Mouse (Mus musculus) CH12.LX (cell line): ENCODE results near the gene Map7. TPM values are rescaled to one million over a fixed set of nuclear protein-coding genes. Genes with fewer than 3 reads are reported as not detected.

Source experiments
- DNase-seq: peaks from one replicate; pipeline ENCODE4 v3.0.0-alpha.2; 2013; ENCODE audit errors: extremely low read depth
- H3K27ac ChIP-seq: 2 replicates; pipeline ENCODE4 v1.5.1; 2012; ENCODE audit warnings: low read depth, mild to moderate bottlenecking, control low read depth, moderate library complexity; ENCODE audit not compliant: insufficient read depth
- H3K27me3 ChIP-seq: replicated peaks from 2 replicates; pipeline ENCODE3; 2012; ENCODE audit warnings: inconsistent platforms
- H3K36me3 ChIP-seq, 2 experiments: replicated peaks in 1 of 2; 2 replicates each; pipeline versions ENCODE3 to v1.6.1; 2012; ENCODE audit warnings: inconsistent platforms in 1 of 2, low read length in 1 of 2, mild to moderate bottlenecking in 1 of 2, mixed read lengths in 1 of 2, moderate library complexity in 1 of 2; ENCODE audit not compliant: control insufficient read depth in 1 of 2, insufficient read depth in 1 of 2
- H3K4me1 ChIP-seq, 2 experiments: 2 replicates each; pipeline ENCODE4 v1.6.1; 2012; ENCODE audit warnings: inconsistent platforms in 1 of 2, moderate library complexity in 1 of 2; ENCODE audit not compliant: insufficient read depth in 2 of 2, control insufficient read depth in 1 of 2
- H3K4me2 ChIP-seq: 2 replicates; pipeline ENCODE4 v1.6.1; 2012; ENCODE audit warnings: low read depth, mild to moderate bottlenecking, control low read depth; ENCODE audit not compliant: poor library complexity, insufficient read depth, severe bottlenecking
- H3K4me3 ChIP-seq, 3 experiments: fragments of 150-350 bp in 1 of 3; sonication (generic) in 1 of 3; replicated peaks in 1 of 3; 2 replicates each; pipeline versions ENCODE3 to v1.5.1; 2011 to 2012; ENCODE audit warnings: low read depth in 2 of 3, low read length in 2 of 3, mild to moderate bottlenecking in 2 of 3, moderate library complexity in 2 of 3, control low read depth in 1 of 3, improper control_type of control experiment in 1 of 3, inconsistent platforms in 1 of 3, mixed read lengths in 1 of 3; ENCODE audit not compliant: poor library complexity in 1 of 3
- H3K79me2 ChIP-seq: replicated peaks from 2 replicates; pipeline ENCODE4 v1.6.1; 2012; ENCODE audit warnings: mild to moderate bottlenecking, moderate library complexity; ENCODE audit not compliant: control insufficient read depth, poor library complexity, insufficient read depth, severe bottlenecking; ENCODE audit errors: extremely low read depth
- H3K9ac ChIP-seq: 2 replicates; pipeline ENCODE4 v1.6.1; 2012; ENCODE audit warnings: low read depth, mild to moderate bottlenecking, control low read depth, moderate library complexity; ENCODE audit not compliant: insufficient read depth
- H3K9me3 ChIP-seq: replicated peaks from 2 replicates; pipeline ENCODE3; 2012; ENCODE audit warnings: low read length, inconsistent platforms, mixed read lengths
- BHLHE40 ChIP-seq: IDR thresholded peaks from 2 replicates; pipeline ENCODE4 v1.6.1; 2011; ENCODE audit warnings: mild to moderate bottlenecking, low read depth, low read length, improper control_type of control experiment
- CTCF ChIP-seq, 2 experiments: IDR thresholded peaks in 1 of 2; conservative IDR thresholded peaks in 1 of 2; 2 replicates each; pipeline ENCODE4 v1.5.1; 2011 to 2012; ENCODE audit warnings: low read depth in 2 of 2, low read length in 2 of 2, improper control_type of control experiment in 1 of 2, inconsistent platforms in 1 of 2, mild to moderate bottlenecking in 1 of 2, moderate library complexity in 1 of 2
- E2F4 ChIP-seq: IDR thresholded peaks from 2 replicates; pipeline ENCODE4 v1.6.1; 2011; ENCODE audit warnings: low read depth, low read length, improper control_type of control experiment; ENCODE audit not compliant: insufficient replicate concordance
- EP300 ChIP-seq: IDR thresholded peaks from 2 replicates; pipeline ENCODE4 v1.6.1; 2011; ENCODE audit warnings: low read length, improper control_type of control experiment
- ETS1 ChIP-seq: conservative IDR thresholded peaks from 2 replicates; pipeline ENCODE4 v1.6.1; 2012; ENCODE audit warnings: low read depth, mild to moderate bottlenecking, inconsistent platforms, low read length, improper control_type of control experiment, moderate library complexity
- IRF4 ChIP-seq: IDR thresholded peaks from 2 replicates; pipeline ENCODE4 v1.6.1; 2014; ENCODE audit warnings: low read depth, mild to moderate bottlenecking, inconsistent platforms, low read length, improper control_type of control experiment
- KAT2A ChIP-seq: IDR thresholded peaks from 2 replicates; pipeline ENCODE4 v1.6.1; 2012; ENCODE audit warnings: low read length, improper control_type of control experiment, inconsistent platforms; ENCODE audit not compliant: insufficient replicate concordance
- MAZ ChIP-seq: IDR thresholded peaks from 2 replicates; pipeline ENCODE4 v1.6.1; 2012; ENCODE audit warnings: low read depth, mild to moderate bottlenecking, inconsistent platforms, low read length, improper control_type of control experiment, moderate library complexity
- NRF1 ChIP-seq: IDR thresholded peaks from 2 replicates; pipeline ENCODE4 v1.6.1; 2014; ENCODE audit warnings: low read depth, mild to moderate bottlenecking, inconsistent platforms, low read length, improper control_type of control experiment, moderate library complexity
- POLR2A ChIP-seq: IDR thresholded peaks from 2 replicates; pipeline ENCODE4 v1.6.1; 2011; ENCODE audit warnings: low read depth, mild to moderate bottlenecking, improper control_type of control experiment, low read length
- POLR2AphosphoS2 ChIP-seq: IDR thresholded peaks from 2 replicates; pipeline ENCODE4 v1.6.1; 2011; ENCODE audit warnings: low read depth, low read length, improper control_type of control experiment
- RAD21 ChIP-seq: IDR thresholded peaks from 2 replicates; pipeline ENCODE4 v1.6.1; 2011; ENCODE audit warnings: low read depth, mild to moderate bottlenecking, low read length, improper control_type of control experiment, moderate library complexity
- RCOR1 ChIP-seq: conservative IDR thresholded peaks from 2 replicates; pipeline ENCODE4 v1.6.1; 2012; ENCODE audit warnings: low read depth, mild to moderate bottlenecking, inconsistent platforms, low read length, improper control_type of control experiment
- SIN3A ChIP-seq: IDR thresholded peaks from 2 replicates; pipeline ENCODE4 v1.6.1; 2012; ENCODE audit warnings: low read length, improper control_type of control experiment, inconsistent platforms
- ZKSCAN1 ChIP-seq: IDR thresholded peaks from 2 replicates; pipeline ENCODE4 v1.6.1; 2012; ENCODE audit warnings: low read depth, inconsistent platforms, low read length, improper control_type of control experiment, borderline replicate concordance
- ZNF384 ChIP-seq: IDR thresholded peaks from 2 replicates; pipeline ENCODE4 v1.6.1; 2012; ENCODE audit warnings: low read depth, low read length, improper control_type of control experiment, inconsistent platforms
- dilution Hi-C: fragments of 300-500 bp; cut with MboI; formaldehyde crosslinking; loops from 2 replicates; pipeline ENCODE4 v1.14.3; 2020; ENCODE audit warnings: low sequenced_read_pairs; ENCODE audit not compliant: extremely low pct_unique_long_range_greater_than_20kb, extremely low pct_ligation_motif_present
- in situ Hi-C: fragments of 300-500 bp; cut with MboI; formaldehyde crosslinking; loops from 3 replicates; pipeline ENCODE4 v1.14.3; 2019; ENCODE audit warnings: low sequenced_read_pairs, low pct_ligation_motif_present, low pct_unique_long_range_greater_than_20kb, mixed read lengths
- polyA plus RNA-seq: library from polyadenylated mRNA; unstranded; fragments of >175 nt; gene quantifications from 2 replicates; pipeline ENCODE4 v1.2.1, GENCODE M21; 2012; ENCODE audit warnings: low read depth; ENCODE audit not compliant: insufficient read length
- total RNA-seq, 2 experiments: library from RNA; depleted of rRNA; stranded (reverse); fragments of 300-350 nt in 1 of 2; fragments of >200 nt in 1 of 2; gene quantifications; 2 replicates each; pipeline ENCODE4 v1.2.3; 2012 to 2014

The Map7 gene
- total and polyA plus RNA-seq, 3 experiments = 7.4 to 31.1 (median 21.6) TPM

DNA sequence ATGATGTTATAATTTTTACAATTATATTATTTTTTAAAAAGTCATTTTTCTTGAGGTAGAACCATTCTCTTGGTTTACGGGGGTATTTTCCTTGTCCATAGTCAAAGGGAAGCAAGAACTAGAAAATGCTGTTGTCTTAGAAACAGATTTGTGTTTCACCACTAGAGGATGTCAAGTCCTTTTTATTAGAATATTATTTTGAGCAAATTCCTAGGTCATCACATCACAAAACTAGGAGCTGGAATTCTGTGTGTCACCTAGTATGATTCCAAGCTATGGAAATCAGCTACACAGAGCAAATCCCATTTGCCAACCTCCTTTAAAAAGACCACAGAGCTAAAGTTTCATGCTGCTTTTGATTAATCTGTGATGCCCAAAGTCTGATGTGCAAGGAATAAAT is 3.9 kb downstream of the Map7 start:
- in situ Hi-C loops = no loop called here
- dilution Hi-C loops = no loop called here
- no peak overlapping the region for H3K4me3 ChIP-seq

DNA sequence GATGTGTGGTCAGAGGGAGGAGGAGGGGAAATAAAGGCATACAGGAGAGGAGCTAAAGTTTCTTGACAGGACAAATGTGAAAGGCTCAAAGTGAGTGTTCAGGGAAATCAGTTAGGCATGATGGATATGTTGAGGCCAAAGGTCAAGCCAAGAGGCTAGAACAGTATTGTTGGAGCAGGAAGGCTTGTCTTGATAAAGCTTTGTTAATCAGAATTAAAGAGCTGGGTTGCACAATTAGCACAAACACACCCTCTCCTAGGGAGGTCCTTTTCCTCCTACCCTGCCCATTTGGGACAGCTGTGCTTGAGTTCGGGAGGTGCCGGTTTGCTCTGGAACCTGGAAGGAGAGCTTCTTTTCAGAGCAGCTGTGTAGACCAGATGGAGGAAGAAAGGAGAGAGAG is 5.2 kb downstream of the Map7 start:
- Histone ChIP-seq H3K4me1 (no peaks in the 10 kb centered on the region), H3K9me3 (peaks cover 5% of the 10 kb centered on the region), H3K36me3 (no peaks in the 10 kb centered on the region), H3K79me2 (no peaks in the 10 kb centered on the region), H3K27me3 (no peaks in the 10 kb centered on the region), H3K9ac (no peak overlapping the region), H3K4me3 (no peak overlapping the region), H3K27ac (no peak overlapping the region; the same call in 1 of the 2 replicates), H3K4me2 (no peak overlapping the region)
- TF ChIP-seq KAT2A (no peak), POLR2AphosphoS2 (no peak), ZNF384 (no peak), BHLHE40 (no peak), RCOR1 (no peak), CTCF (conservative IDR thresholded peaks at IDR 0.05 in 1 of 2, IDR thresholded peaks at IDR 0.05 in 1 of 2; ENCODE audit: low read depth in 2 of 2, low read length in 2 of 2) (no peak), NRF1 (no peak), RAD21 (no peak), MAZ (no peak), POLR2A (no peak), EP300 (no peak), ETS1 (no peak), ZKSCAN1 (no peak), SIN3A (no peak), E2F4 (no peak)
- in situ Hi-C loops = no loop called here
- dilution Hi-C loops = no loop called here
- no peak for DNase-seq

More for the DNA sequence above, 3.9 kb downstream of the Map7 start:
- TF ChIP-seq RAD21 = peak; percentile 25
- peak in 1 of 2 experiments; percentile 35; a peak in 2 of 4 replicates for TF ChIP-seq CTCF (conservative IDR thresholded peaks at IDR 0.05 in 1 of 2, IDR thresholded peaks at IDR 0.05 in 1 of 2; ENCODE audit: low read depth in 2 of 2, low read length in 2 of 2)
- no peak for TF ChIP-seq BHLHE40
- TF ChIP-seq MAZ = no peak
- no peak for TF ChIP-seq IRF4
- Histone ChIP-seq H3K9ac (no peak overlapping the region), H3K79me2 (no peaks in the 10 kb centered on the region), H3K27ac (no peak overlapping the region), H3K36me3 (peaks cover 0 to 2% of the 10 kb centered on the region in 2 experiments), H3K27me3 (no peaks in the 10 kb centered on the region), H3K4me1 (no peaks in the 10 kb centered on the region), H3K4me2 (no peak overlapping the region), H3K9me3 (peaks cover 7% of the 10 kb centered on the region)
- DNase-seq = no peak
